Mouse (Mus musculus): Measurements from ENCODE around the gene Txnip.

GRCm38 (mm10) chr3:96553601-96554000, 4.2 kb upstream of the Txnip start:
- TF ChIP-seq USF1 (IDR thresholded peaks at IDR 0.05; ENCODE audit: low read depth) (no peak), CTCF (IDR thresholded peaks at IDR 0.05; ENCODE audit: control insufficient read depth, insufficient read depth, insufficient read length) (no peak), MYOG (IDR thresholded peaks at IDR 0.05; ENCODE audit: control insufficient read depth, extremely low read depth, insufficient read length) (no peak), MAX (IDR thresholded peaks at IDR 0.05) (no peak), MYOD1 (IDR thresholded peaks at IDR 0.05; ENCODE audit: control insufficient read depth, insufficient read length, low read depth) (no peak), CEBPB (IDR thresholded peaks at IDR 0.05; ENCODE audit: low read depth) (no peak)
